Mouse (Mus musculus) thymus, postnatal 36 days (tissue): Measurements from ENCODE around the gene Zfp865.
"Not testable (repeated sequence)": the region's sequence is repeated elsewhere in the genome, so short reads cannot be mapped to it uniquely, and the experiment has no call there.

Source experiments
- DNase-seq, 2 experiments: peaks; one replicate each; pipeline ENCODE4 v3.0.0; 2022; ENCODE audit warnings: mixed read lengths in 2 of 2

Zfp865 gene

GRCm38 (mm10) chr7:5051193-5052192, 31.3 kb downstream of the Zfp865 start, which contains the start of gene Zfp580:
Gene Zfp580 (plus strand): TSS chr7:5051538.
- peak; percentile 61 to 62 for DNase-seq

- no peak for DNase-seq
Measured at GRCm38 (mm10) chr7:5052438-5052837, 32.3 kb downstream of the Zfp865 start.

- DNase-seq = no peak
Measured at GRCm38 (mm10) chr7:5052931-5053343, 32.8 kb downstream of the Zfp865 start.

- DNase-seq = no peak
Measured at GRCm38 (mm10) chr7:5053456-5054179, 33.4 kb downstream of the Zfp865 start.

- DNase-seq = no peak
Measured at GRCm38 (mm10) chr7:5056651-5057263, 36.6 kb downstream of the Zfp865 start.

GRCm38 (mm10) chr7:5057381-5057780, 37.2 kb downstream of the Zfp865 start:
- no peak for DNase-seq

GRCm38 (mm10) chr7:5057804-5058203, 37.6 kb downstream of the Zfp865 start:
- DNase-seq = peak in 1 of 2 experiments; percentile 45

GRCm38 (mm10) chr7:5058631-5059030, 38.5 kb downstream of the Zfp865 start:
- DNase-seq = no peak

- no peak for DNase-seq
Measured at GRCm38 (mm10) chr7:5059421-5059820, 39.2 kb downstream of the Zfp865 start.

GRCm38 (mm10) chr7:5060239-5060731, 40.1 kb downstream of the Zfp865 start:
- peak; percentile 66 to 74 for DNase-seq

GRCm38 (mm10) chr7:5060944-5061773, 41.0 kb downstream of the Zfp865 start:
- peak; percentile 98 to 99 for DNase-seq

GRCm38 (mm10) chr7:5061774-5062359, 41.7 kb downstream of the Zfp865 start, which contains the start of gene U2af2:
Gene U2af2 (plus strand): TSS chr7:5062143.
- peak; percentile 94 to 95 for DNase-seq

- DNase-seq = no peak
Measured at GRCm38 (mm10) chr7:5062360-5063001, 42.3 kb downstream of the Zfp865 start.

GRCm38 (mm10) chr7:5064886-5065285, 44.7 kb downstream of the Zfp865 start:
- DNase-seq = no peak

- DNase-seq = no peak
Measured at GRCm38 (mm10) chr7:5073586-5073985, 53.4 kb downstream of the Zfp865 start.

- DNase-seq = no peak
Measured at GRCm38 (mm10) chr7:5074984-5075383, 54.8 kb downstream of the Zfp865 start.

- DNase-seq = no peak
Measured at GRCm38 (mm10) chr7:5076931-5077330, 56.8 kb downstream of the Zfp865 start.

- DNase-seq = not testable (repeated sequence)
Measured at GRCm38 (mm10) chr7:5079365-5080009, 59.3 kb downstream of the Zfp865 start.

- DNase-seq = peak; percentile 94 to 96
Measured at GRCm38 (mm10) chr7:5080010-5080751, 60.0 kb downstream of the Zfp865 start, which contains the start of gene Epn1. Gene Epn1 (plus strand): TSS chr7:5080235.
